Mouse (Mus musculus) spleen, embryonic (tissue): ENCODE measurements around the gene B230104I21Rik.

Source experiments
- CTCF ChIA-PET: fragments of 350-600 bp; sonication (Branson Sonifier 250); formaldehyde crosslinking; loops from one replicate; lab custom pipeline; 2022; lab: Charles Lee

Gene B230104I21Rik

DNA sequence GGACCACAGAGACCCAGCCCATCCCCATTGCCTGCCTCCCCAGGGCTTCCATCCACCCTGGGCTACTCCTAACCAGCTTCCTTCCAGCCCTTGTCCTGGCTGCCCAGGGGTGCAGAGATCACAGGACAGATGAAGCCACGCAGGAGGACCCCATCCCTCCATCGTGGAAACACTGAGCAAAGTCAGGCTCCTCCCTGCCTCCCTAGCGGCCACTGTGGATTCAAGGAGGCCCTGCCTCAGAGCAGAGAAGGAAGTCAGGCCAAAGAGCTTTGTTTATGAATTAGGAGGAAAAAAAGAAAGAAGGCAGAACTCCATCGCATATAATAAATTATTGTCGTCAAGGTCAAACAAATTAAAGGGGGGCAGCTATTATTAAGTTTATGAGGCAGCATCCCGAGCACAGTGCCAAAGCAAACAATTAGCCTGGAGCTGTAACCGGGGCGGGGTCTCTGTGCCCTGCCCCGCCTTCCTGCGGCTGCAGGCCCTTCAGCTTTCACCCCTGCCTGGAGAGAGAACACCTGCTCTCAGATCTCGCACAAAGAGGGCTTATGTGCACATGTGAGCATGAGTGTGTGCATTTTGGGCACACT lies 12.4 kb downstream of the B230104I21Rik start:
- CTCF ChIA-PET: no interaction called here

DNA sequence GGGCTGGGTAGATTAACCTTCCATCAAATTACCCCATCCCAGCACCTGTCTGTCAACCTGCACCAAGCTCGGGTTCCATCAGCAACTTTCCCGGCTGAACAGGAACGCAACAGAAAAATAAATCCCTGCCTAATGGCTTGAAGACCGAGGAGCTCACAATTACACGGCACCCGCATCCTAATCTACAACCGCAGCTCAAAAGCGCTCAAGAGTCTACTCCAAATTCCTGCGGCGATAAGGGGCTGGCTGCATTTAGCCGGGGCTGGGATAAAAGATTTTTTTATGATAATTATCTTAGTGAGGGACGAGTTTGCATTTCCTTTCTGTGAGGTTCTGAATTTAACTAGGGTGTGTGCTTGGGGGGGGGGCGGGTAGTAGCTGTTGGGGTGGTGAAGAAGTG lies 16.3 kb downstream of the B230104I21Rik start:
- CTCF ChIA-PET: no interaction called here

DNA sequence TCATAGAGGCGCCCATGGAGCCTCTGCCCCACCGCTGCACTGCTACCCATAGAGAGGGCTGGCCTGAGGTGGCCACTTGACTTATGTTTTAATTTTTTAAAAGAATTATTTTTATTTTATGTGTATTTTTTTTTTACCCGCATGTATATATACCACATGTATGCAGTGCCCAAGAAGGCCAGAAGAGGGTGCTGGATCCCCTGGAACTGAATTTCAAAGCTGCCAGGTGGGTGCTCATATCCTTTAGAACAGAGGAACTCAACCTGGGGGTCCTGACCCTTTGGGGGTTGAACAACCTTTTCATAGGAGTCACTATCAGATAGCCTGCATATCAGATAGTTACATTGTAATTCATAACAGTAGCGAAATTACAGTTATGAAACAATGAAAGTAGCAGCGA lies 19.5 kb downstream of the B230104I21Rik start:
- CTCF ChIA-PET: no interaction called here

DNA sequence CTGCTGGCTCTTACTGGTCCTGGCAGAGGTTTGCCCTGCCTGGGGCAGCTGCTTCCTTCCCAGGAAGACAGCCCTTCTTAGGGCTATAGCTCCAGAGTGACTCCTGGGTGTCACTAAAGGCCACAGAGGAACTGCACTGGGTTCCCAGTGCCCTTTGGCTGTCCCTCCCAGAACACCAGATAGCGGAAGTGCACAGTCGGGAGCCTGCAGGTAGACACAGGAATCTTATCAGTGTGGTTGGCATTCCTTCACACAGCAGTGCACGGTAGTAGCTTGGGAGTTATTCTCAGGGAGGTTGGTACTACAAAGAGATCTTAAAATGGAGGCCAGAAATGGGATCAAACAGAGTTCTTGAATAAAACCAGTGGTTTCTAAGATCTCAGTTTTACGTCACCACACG lies 22.4 kb downstream of the B230104I21Rik start:
- CTCF ChIA-PET: no interaction called here

DNA sequence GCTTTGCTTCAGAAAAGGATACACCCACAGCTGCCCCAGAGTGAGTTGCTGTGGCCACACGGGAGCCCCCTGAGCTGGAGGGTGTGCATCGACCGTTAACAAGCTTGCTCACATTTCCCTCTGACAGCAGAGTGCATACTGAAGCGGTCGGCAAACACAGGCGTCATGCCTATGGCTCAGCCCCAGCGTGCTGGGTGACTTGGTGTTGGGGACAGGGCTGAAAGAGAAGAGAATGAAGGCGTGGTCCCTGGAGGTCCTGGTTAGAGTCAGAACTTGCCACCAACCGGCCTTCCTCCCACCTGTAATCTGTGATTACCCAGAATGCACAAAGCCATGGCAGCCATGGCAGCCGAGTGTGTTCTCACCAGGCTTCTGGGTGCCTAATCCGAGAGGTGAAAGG lies 22.9 kb downstream of the B230104I21Rik start:
- CTCF ChIA-PET: no interaction called here

DNA sequence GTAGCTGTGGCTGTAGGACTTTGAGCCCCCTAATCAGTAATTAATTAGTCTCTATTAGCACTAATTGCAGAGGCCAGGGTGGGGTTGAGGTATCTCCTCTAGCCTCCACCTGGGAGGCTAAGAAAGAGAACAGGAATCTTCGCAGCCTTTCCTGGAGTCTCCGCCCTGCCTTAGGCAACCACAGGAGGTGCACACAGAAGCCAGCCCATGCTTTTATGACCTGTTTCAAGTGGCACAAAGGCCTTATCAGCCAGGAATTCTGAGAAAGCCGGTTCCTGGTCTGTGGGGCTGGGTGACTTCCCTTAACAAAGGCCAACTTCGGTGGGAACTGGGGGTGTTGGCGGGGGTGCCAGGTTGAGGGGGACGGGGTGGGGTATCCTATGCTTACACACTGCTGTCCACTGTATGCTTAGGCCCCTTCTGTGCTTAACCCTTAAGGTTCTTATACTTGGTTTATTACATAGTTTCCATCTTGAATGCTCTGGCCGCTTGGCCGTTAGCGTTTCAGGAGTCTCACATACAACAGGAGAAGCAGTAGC lies 23.9 kb downstream of the B230104I21Rik start:
- CTCF ChIA-PET: no interaction called here

DNA sequence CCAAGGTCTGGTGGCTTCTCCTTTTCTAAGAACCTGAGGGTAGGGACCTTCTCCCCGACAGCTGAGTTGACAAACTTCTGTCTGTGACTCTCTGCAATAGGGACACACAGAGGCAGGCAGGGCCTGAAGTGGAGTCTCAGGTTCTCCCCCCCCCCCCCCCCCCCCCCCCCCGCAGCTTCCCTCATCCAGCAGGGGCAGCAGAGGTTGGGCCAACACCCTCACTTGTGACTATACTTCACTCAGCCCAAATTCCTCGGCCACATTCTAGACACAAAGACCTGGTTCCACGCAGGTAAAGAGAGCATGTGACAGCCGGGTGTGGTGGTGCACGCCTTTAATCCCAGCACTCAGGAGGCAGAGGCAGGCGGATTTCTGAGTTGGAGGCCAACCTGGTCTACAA lies 24.5 kb downstream of the B230104I21Rik start:
- CTCF ChIA-PET: no interaction called here

DNA sequence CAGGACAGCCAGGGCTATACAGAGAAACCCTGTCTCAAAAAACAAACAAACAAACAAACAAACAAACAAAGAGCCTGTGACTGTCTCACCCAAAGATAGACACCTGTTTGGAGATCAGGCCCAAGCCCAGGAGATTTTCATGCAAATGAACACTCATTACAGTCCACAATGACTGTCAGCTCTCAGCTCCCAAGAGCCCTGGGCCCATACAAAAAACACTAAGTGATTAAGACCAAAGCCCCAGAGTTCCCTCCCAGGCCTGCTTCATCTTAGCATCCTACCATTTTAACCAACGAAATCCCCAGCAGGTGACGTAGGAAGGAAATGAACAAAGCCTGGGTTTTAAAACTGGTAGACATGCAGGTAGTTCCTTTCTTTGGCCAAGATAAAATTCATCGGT lies 24.9 kb downstream of the B230104I21Rik start:
- CTCF ChIA-PET: no interaction called here

DNA sequence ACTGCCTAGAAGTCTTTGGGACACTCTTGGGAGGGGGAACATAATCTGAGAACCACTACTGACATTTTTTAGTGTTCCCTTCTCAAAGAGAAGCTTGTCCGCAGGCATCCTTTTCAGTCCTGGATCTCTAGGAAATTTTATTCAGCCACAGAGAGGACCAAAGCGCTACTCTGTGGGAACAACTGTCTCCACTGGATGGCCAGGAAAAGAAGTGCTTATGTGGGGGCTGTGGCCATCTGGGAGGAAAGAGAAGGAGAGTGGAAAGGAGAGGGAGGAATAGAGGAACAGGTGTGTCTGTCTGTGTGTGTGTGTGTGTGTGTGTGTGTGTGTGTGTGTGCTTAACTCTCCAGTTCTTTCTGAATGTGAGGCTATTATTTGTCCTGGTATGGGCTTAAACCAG lies 28.8 kb downstream of the B230104I21Rik start:
- CTCF ChIA-PET: no interaction called here

DNA sequence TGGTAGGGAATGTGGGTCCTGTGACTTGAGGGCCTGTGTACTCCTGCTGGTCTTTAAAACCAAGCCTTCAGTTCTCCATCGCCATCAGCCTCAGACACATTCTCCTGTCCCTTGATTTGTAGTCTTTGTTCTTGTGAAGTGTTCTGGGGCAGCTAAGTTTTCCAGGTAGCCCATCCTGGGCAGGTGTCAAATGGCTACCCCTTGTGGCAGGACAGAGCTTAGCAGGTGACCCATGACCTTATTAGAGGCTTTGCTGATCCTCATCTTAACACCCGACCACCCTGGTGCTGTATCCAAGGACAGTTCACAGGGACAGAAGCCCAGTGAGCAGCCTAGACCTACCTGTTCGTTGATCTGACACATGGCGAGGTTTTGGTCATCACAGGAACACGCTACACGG lies 30.9 kb downstream of the B230104I21Rik start:
- CTCF ChIA-PET: no interaction called here

DNA sequence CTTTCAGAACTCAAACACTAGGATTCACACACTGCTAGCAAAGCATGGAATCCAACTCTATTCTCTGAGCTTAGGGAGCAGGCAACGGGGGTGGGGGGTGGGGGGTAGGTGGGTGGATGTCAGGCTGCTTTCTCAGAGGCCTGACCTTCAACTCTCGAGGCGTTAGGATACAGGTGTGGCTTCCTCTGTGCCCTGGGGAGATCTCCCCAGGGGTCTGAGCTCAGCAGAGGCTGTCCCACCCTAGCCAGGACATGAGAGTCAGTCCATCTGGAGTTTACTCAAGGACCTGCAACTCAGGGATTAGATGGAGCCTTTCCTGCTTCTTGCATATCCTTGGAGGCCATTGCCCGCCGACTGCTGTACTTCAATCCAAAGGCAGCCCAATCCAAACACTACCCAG lies 33.2 kb downstream of the B230104I21Rik start:
- CTCF ChIA-PET: no interaction called here

DNA sequence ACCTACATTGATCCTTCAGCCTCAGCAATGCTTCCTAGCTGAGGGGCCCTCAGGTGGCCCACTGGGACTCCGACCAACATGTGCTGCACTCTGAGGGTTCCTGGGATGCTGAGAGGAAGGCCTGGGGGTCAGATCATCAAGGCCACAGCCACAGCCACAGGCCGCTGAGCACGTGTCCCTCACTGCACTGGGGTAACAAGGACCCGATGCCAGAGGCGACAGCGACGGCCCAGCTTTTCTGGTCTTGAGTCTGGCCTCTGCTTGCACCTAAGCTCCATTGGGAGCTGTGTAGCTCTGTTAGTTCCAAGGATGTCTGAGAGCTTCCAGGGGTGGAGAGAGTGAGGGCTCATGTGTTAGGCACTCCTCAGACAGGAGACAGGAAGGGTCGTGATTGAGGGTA lies 34.9 kb downstream of the B230104I21Rik start:
- CTCF ChIA-PET: no interaction called here

DNA sequence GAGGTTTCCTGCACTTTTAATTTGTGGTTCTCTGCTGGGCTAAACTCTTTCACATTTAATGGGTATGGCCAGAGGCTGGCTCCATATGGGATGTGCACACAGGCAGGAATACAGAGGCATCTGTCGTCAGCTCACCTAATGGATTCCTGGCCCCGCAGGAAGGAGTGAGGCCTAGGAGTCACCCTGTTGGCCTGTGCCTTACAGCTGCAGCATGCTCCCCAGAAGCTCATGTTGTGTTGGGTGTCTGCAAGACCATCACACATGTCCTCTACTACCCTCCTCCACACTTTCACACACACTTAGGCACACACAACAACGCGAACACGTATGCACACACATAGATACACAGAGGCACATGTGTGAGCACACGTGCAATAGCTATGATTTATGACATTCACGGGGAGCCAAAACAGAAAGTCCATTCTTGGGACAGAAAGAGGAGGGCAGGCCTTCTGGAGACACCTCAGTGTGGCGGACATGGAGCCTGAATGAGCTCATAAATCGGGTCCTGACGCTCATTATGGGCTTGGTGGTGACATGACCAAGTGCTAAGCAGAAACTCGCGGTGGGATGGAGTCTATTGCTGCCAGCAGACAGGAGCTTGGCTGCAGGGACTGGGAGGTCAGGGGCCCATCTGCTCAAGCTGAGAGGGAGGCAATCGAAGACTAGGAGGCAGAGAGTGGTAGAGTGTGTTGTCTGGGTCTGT lies 35.8 kb downstream of the B230104I21Rik start:
- CTCF ChIA-PET: no interaction called here

DNA sequence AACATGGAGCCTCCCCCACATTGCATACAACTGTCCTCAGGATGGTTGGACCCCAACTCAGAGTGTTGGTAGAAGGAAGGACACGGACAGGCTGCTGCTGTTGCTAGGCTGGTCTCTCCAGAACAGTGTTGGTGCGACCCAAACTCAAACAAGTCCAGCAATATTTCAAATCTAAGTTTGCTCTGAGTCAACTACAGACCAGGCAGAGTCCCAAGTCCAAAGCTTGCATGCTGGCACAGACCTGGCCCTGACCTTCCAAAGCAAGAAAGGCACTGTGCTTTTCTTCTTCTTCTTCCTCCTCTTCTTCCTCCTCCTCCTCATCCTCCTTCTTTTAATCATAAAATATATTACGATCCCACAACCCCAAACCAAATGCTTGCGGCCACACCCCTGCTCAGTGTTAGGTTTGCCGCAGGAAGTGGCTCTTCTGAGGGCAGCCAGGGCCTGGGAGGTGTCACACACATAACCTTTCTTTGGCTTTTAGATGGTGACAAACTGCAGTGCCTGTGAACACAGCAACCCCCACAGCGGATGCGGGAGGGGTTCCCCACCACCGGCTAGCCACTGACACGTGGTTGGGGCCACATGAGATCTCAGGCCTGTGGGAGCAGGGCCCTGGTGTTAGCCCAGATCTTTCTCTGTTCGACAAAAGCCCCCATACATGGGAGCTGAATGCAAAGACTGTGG lies 40.2 kb downstream of the B230104I21Rik start:
- CTCF ChIA-PET: no interaction called here

DNA sequence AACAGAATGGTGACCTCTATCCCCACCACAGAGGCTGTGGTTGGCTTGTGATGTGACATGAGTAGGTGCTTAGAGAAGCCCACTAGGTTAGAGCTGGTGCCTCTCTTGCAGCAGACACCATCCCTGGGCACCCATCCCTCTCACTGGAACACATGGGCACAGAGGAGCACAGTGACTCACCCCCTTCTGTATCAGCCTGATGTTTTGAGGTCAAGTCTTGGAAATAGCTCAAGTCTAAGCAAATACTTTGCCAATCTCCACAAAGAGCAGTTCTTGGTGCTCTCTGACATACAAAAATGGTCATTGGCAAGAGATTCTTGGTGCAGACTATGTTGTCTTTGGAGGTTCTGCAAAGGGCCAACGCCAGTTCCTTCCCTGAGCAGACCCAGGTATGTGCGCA lies 42.9 kb downstream of the B230104I21Rik start:
- CTCF ChIA-PET: no interaction called here

DNA sequence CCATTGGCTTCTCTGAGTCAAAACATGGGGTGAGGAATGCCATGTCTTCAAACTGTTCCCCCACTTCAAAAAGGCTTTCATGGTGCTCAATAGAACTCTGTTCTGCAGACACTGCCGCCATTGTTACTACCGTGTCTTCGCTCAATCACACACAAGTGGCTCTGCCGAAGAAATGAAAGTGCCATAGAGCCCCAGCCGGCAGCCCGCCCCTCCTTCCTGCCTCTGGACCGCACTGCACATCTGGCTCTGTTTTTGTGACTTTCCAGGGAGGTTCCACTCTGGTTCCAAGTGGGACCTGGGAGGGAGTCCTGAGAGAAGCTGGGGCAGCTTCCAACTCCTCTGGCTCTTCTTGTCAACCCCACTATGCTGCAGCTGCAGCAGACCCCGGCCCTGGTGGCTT lies 49.3 kb downstream of the B230104I21Rik start:
- CTCF ChIA-PET: no interaction called here

DNA sequence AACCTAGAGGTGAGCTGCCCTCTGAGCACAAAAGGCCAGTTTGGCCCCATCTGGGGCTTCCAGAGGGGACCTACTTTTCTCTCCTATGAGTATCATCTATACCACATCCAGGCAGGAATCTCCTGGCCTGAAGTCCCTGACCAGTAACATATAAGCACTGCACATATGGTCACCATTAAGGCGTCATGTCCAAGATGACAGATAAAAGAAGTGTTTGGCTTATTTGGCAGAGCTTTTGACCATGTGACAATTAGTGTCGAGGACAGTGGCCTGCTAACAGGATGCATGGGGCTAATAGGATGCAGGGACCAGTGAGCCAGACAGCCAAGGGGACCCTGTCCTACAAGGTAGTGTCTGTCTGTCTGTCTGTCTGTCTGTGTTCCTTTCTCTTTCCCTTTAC lies 50.0 kb downstream of the B230104I21Rik start:
- CTCF ChIA-PET: no interaction called here

DNA sequence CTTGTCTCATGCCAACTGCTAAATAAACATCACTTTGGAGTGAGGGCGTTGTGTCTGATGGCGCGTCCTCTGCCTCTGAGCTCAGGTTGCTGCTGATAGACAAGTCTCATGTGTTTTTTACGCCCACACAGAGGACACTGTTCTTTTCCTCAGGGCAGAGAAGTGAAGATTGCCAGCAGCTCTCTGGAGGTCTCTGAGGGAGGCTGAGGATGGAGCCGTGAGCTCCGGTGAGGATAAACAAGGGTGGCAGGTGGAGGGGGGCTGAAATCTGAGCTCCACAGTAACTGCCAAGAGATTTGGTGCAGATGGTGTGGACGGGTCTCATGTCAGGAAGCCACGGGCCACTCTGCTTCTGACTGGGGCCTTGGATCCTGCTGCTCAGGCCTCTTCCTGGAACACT lies 50.9 kb downstream of the B230104I21Rik start:
- CTCF ChIA-PET: no interaction called here

DNA sequence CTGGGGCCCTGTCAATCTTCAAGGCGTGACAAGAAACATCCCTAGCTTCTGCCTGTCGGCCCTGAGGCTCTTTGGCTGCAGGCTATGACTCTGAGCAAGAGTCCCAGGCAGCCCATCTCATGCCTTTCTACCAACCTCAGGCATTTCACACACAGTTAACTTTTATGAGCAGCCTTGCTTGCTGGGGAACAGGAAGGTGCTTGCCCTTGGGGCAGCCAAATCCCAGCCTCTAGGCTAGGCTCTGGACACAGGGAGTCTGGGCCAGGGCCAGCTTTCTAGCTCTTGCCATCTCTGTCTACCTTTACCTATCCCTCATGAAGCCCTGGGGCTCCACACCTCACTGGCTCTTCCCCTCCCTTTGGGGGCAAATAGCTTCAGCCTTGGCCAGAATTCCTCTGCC lies 53.7 kb downstream of the B230104I21Rik start:
- CTCF ChIA-PET: no interaction called here

DNA sequence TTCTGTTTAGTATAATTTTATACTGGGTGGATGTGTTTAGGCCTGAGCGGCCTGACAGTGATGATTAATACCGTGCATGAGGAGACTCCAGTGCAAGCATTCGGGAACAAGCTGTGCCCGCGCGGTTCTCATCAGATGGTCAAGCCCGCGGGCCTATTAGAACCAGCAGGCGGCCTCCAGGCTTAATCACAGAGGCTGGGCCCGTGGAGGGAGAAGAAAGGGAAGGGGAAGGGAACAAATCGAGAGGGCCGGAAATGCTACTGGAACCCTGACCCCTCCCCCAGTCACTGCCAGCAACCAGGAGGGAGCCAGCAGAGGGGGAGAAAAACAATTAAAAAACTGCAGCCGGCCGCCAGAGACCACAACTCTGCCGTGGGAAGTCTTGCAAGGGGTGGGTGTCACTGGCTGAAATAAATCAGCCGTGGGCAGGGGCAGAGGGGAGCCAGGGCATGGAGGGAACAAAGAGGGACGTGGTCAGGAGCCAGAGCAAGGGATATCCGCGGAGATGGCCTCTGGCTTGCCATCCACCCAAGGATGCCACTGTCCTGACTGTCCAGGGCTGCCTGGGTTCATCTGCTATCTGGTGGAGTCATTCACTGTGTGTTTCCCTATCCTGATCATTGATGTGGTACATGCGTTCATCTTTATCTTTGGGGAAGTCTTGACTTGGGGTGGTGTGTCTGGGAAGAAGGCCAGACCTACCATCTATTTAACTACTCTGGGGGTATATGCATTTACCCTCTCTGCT lies 54.6 kb downstream of the B230104I21Rik start:
- CTCF ChIA-PET: no interaction called here

DNA sequence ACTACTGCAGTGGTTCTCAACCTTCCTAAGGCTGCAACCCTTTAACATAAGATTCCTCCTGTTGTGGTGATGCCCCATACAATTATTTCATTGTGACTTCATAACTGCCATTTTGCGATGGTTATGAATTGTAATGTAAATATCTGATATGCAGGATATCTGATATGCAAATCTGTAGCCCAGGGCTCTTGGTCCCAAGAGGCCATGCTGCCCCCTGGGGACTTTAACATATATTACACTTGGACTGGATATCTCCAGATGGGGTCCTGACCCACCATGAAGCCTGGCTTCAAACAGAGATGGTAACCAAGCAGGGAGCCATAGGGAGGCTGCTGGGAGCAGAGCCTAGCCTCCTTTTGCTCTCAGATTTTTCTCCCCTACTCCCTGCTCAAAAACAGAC lies 56.7 kb downstream of the B230104I21Rik start:
- CTCF ChIA-PET: no interaction called here
